Mouse (Mus musculus): Measurements from ENCODE around the gene Tsen15.

- TF ChIP-seq GABPA (IDR thresholded peaks at IDR 0.05; ENCODE audit: insufficient replicate concordance, low read depth, low read length) (no peak), MAZ (IDR thresholded peaks at IDR 0.05; ENCODE audit: low read depth, low read length) (no peak), EP300 (IDR thresholded peaks at IDR 0.05; ENCODE audit: low read length) (no peak), NRF1 (IDR thresholded peaks at IDR 0.05; ENCODE audit: low read depth, low read length) (no peak), CTCF (conservative IDR thresholded peaks at IDR 0.05 in 1 of 2, IDR thresholded peaks at IDR 0.05 in 1 of 2; ENCODE audit: low read depth in 2 of 2, low read length in 2 of 2) (no peak), CHD2 (IDR thresholded peaks at IDR 0.05; ENCODE audit: low read length) (no peak), MEF2A (IDR thresholded peaks at IDR 0.05; ENCODE audit: borderline replicate concordance, low read depth, low read length) (no peak), SMC3 (IDR thresholded peaks at IDR 0.05; ENCODE audit: low read depth, low read length) (no peak), BHLHE40 (IDR thresholded peaks at IDR 0.05; ENCODE audit: low read depth, low read length) (no peak), USF1 (IDR thresholded peaks at IDR 0.05; ENCODE audit: low read depth, low read length) (no peak), TCF12 (IDR thresholded peaks at IDR 0.05; ENCODE audit: low read depth, low read length) (no peak)
Observed at GRCm38 (mm10) chr1:152368311-152369088, 18.0 kb downstream of the Tsen15 start.
